Mouse (Mus musculus) T-helper 2 cell (primary cell): ENCODE measurements at regions not wholly inside any gene's neighbourhood (a gene's known extent, or its start where the extent isn't known, plus 50 kb on each side); places are given as distances from the start of the nearest gene placed in this dataset.

Source experiments
- in situ Hi-C: fragments of 300-600 bp; cut with MboI, MseI; formaldehyde crosslinking; loops from one replicate; pipeline ENCODE4 v1.15.1; 2025; ENCODE audit warnings: high pct_unique_total_duplicates

DNA sequence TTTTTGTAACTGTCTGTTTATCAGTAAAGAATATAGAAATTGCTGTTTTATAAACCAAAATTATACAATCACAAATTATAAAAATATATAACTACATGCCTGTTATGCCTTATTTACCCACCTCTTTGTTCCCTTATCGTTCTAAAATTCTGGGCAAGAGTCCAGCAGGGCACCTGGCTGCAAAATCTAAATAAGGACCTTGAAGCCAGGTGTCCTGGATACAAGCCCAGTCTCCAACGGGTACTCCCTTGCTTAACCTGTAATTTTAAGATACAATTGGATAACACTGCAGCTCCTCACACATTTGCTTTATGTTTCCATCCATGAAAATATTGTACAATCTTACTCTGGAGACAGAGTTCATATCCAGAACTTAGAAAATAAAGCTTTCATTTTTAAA is 635.8 kb downstream of the Ube2dnl2 start:
- in situ Hi-C loops: no loop called here

GRCm38 (mm10) chrX:115586111-115586865 is 678.9 kb downstream of the Ube2dnl2 start:
- in situ Hi-C loops: loop anchor here (10.0 kb wide), 1 partner anchor 1241 kb away; no protein-coding TSS in a partner anchor
